Mouse (Mus musculus): ENCODE results near the gene Ndufs4.

GRCm38 (mm10) chr13:114288511-114288910 lies 99.5 kb downstream of the Ndufs4 start:
- TF ChIP-seq POLR2A (IDR thresholded peaks at IDR 0.05; ENCODE audit: insufficient read depth, low read depth, low read length) (no peak), CTCF (IDR thresholded peaks at IDR 0.05; ENCODE audit: insufficient read depth, low read depth, low read length) (no peak)
